Mouse (Mus musculus): ENCODE measurements at regions not wholly inside any gene's neighbourhood (a gene's known extent, or its start where the extent isn't known, plus 50 kb on each side); places are given as distances from the start of the nearest gene placed in this dataset.

DNA sequence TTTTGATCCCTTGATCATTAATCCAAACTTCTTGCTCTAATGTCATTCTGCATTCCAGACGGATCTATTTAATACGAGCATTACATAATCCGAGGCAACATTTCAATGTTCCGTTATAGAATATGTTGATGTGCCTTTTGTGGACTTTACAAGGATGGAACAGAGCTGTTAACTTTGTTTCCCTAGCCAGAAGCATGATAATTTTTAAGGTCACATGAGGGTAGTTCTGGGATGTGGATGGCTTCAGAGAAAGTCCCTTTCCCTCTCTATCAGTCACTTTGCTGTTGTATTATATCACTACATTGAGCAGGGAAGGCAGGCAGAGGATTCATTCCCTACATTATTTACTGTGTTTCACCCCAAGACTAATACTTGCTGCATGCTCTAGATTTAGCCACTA, 124.1 kb upstream of the Igbp1b start:
- ATAC-seq (ENCODE audit: low FRiP score, low read depth) = no peak
- no peak for TF ChIP-seq POLR2A (IDR thresholded peaks at IDR 0.05; ENCODE audit: borderline replicate concordance, extremely low read depth, insufficient read depth, insufficient read length)
- Histone ChIP-seq H3K4me2 (replicated peaks; ENCODE audit: low read depth, low read length, severe bottlenecking) (no peak overlapping the region), H3K4me1 (ENCODE audit: control insufficient read depth, insufficient read depth, low read length) (no peaks in the 10 kb centered on the region), H3K36me3 (ENCODE audit: control insufficient read depth, insufficient read depth, low read length) (no peaks in the 10 kb centered on the region), H3K9ac (ENCODE audit: low read depth, low read length, severe bottlenecking) (no peak overlapping the region), H3K4me3 (replicated peaks; ENCODE audit: low read length) (no peak overlapping the region), H3K27ac (replicated peaks; ENCODE audit: low read depth, low read length) (no peak overlapping the region), H3K9me3 (ENCODE audit: control insufficient read depth, low read length) (no peaks in the 10 kb centered on the region), H3K27me3 (ENCODE audit: control insufficient read depth, insufficient read depth, low read length) (no peaks in the 10 kb centered on the region)
- DNase-seq (ENCODE audit: low spot score) = no peak
- 71% methylated on average over 4 of the region's 4 CpGs for WGBS

DNA sequence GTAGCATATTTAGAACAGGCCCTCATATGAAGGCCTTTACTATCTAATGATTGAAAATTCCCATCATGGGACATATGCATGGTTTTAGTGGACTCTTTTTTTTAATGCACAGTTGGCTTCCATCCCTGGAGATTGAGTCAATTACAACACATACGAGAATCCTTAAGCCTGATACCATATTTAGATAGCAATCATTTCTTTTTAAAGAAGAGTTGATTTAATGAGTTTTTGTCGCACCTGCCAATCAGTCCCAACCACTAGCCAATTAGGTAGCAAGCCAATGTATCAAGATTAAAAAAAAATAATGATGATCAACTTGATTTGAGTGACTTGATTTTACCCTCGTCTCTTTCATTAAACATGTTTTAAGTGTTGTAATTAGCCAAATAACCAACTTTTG, 103.6 kb upstream of the Igbp1b start:
- no peak overlapping the region for H3K4me3 ChIP-seq (replicated peaks; ENCODE audit: low read length)
- no peaks in the 10 kb centered on the region for H3K36me3 ChIP-seq (ENCODE audit: control insufficient read depth, insufficient read depth, low read length)
- no peak for ATAC-seq (ENCODE audit: low FRiP score, low read depth)
- no peak for DNase-seq (ENCODE audit: low spot score)
- WGBS = 80% methylated on average over 3 of the region's 3 CpGs
- no peaks in the 10 kb centered on the region for H3K4me1 ChIP-seq (ENCODE audit: control insufficient read depth, insufficient read depth, low read length)
- no peak overlapping the region for H3K4me2 ChIP-seq (replicated peaks; ENCODE audit: low read depth, low read length, severe bottlenecking)
- H3K9me3 ChIP-seq (ENCODE audit: control insufficient read depth, low read length) = no peaks in the 10 kb centered on the region
- no peak overlapping the region for H3K27ac ChIP-seq (replicated peaks; ENCODE audit: low read depth, low read length)
- TF ChIP-seq POLR2A (IDR thresholded peaks at IDR 0.05; ENCODE audit: borderline replicate concordance, extremely low read depth, insufficient read depth, insufficient read length) = no peak
- no peaks in the 10 kb centered on the region for H3K27me3 ChIP-seq (ENCODE audit: control insufficient read depth, insufficient read depth, low read length)
- H3K9ac ChIP-seq (ENCODE audit: low read depth, low read length, severe bottlenecking) = no peak overlapping the region

DNA sequence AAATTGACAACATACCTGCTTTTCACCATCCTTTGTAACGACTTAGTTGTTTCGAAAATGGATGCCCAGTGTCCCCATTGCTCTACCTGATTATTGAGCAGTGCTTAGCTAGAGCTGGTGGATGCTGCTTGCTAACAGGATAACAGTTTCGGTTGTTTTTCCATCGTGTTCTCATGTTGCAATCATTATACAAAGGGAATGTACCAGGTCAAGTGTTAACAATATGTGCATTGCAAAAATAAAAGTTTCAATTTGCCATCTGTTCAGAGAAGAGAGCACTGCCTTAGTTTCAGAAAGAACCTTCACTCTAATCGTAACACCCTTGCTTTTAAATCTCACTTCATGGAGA, 96.6 kb upstream of the Igbp1b start:
- ATAC-seq (ENCODE audit: low FRiP score, low read depth) (no peak), DNase-seq (ENCODE audit: low spot score) (no peak)
- Histone ChIP-seq H3K9me3 (ENCODE audit: control insufficient read depth, low read length) (no peaks in the 10 kb centered on the region), H3K27me3 (ENCODE audit: control insufficient read depth, insufficient read depth, low read length) (no peaks in the 10 kb centered on the region), H3K4me1 (ENCODE audit: control insufficient read depth, insufficient read depth, low read length) (no peaks in the 10 kb centered on the region), H3K9ac (ENCODE audit: low read depth, low read length, severe bottlenecking) (no peak overlapping the region), H3K36me3 (ENCODE audit: control insufficient read depth, insufficient read depth, low read length) (no peaks in the 10 kb centered on the region), H3K4me2 (replicated peaks; ENCODE audit: low read depth, low read length, severe bottlenecking) (no peak overlapping the region), H3K4me3 (replicated peaks; ENCODE audit: low read length) (no peak overlapping the region), H3K27ac (replicated peaks; ENCODE audit: low read depth, low read length) (no peak overlapping the region)
- TF ChIP-seq POLR2A (IDR thresholded peaks at IDR 0.05; ENCODE audit: borderline replicate concordance, extremely low read depth, insufficient read depth, insufficient read length) = no peak
- 67% methylated on average over 5 of the region's 5 CpGs for WGBS

DNA sequence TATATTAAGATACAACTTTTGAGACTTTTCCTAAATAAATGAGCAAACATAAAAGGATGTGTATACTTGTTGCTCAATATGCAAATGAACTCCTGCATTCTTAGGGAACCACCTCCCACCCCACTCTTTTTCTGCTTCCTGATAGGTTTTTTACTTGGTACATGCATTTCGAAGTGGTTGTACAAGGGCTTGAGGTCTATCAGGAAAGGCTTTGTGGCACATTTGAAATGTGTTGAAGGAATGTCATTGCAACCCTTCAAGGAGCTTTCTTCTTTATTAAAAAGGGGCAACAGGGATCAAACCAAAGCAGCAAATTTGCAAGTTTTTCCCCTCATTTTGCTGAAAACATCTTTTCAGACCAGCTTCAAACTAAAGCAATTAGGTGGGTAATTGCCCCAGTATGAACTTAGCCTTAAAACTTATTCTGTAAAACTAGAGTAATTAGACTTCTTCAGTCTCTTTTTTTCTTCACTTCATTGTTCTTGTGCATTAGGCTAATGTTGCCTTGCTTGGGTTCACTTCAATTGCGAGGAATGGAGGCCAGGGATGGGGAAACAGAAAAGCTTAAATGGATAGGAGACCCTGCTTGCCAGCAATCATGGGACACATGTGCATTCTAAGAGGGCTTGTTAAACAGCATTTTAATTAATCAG, 96.1 kb upstream of the Igbp1b start:
- ATAC-seq (ENCODE audit: low FRiP score, low read depth) = no peak
- no peak overlapping the region for H3K4me3 ChIP-seq (replicated peaks; ENCODE audit: low read length)
- H3K4me2 ChIP-seq (replicated peaks; ENCODE audit: low read depth, low read length, severe bottlenecking) = no peak overlapping the region
- no peak overlapping the region for H3K9ac ChIP-seq (ENCODE audit: low read depth, low read length, severe bottlenecking)
- DNase-seq (ENCODE audit: low spot score) = no peak
- H3K27me3 ChIP-seq (ENCODE audit: control insufficient read depth, insufficient read depth, low read length) = no peaks in the 10 kb centered on the region
- TF ChIP-seq POLR2A (IDR thresholded peaks at IDR 0.05; ENCODE audit: borderline replicate concordance, extremely low read depth, insufficient read depth, insufficient read length) = no peak
- no peaks in the 10 kb centered on the region for H3K9me3 ChIP-seq (ENCODE audit: control insufficient read depth, low read length)
- WGBS = 70% methylated on average over 2 of the region's 2 CpGs
- no peak overlapping the region for H3K27ac ChIP-seq (replicated peaks; ENCODE audit: low read depth, low read length)
- H3K4me1 ChIP-seq (ENCODE audit: control insufficient read depth, insufficient read depth, low read length) = no peaks in the 10 kb centered on the region
- H3K36me3 ChIP-seq (ENCODE audit: control insufficient read depth, insufficient read depth, low read length) = no peaks in the 10 kb centered on the region

DNA sequence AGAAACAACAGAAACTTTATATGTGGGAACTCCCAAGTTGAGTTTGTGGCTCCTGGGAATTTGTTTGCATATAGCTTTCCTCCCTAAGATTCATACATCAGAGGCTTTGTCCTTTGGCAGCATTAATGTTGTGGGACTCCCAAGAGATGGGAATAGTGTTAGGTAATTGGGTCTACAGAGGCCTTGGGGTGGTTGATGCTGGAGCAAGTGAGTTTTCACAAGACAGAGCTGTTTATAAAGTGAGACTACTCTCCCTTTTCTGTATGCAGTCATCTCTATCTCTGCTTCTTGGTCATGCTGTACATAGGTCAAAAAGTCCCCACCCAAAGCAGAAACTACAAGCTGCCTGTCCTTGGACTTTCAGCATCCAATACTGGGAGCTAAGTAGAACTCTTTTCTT, 59.4 kb upstream of the Igbp1b start:
- H3K9me3 ChIP-seq (ENCODE audit: control insufficient read depth, low read length) = no peaks in the 10 kb centered on the region
- H3K27ac ChIP-seq (replicated peaks; ENCODE audit: low read depth, low read length) = no peak overlapping the region
- H3K4me3 ChIP-seq (replicated peaks; ENCODE audit: low read length) = no peak overlapping the region
- no peaks in the 10 kb centered on the region for H3K36me3 ChIP-seq (ENCODE audit: control insufficient read depth, insufficient read depth, low read length)
- ATAC-seq (ENCODE audit: low FRiP score, low read depth) (no peak), DNase-seq (ENCODE audit: low spot score) (no peak)
- no peak overlapping the region for H3K9ac ChIP-seq (ENCODE audit: low read depth, low read length, severe bottlenecking)
- H3K4me1 ChIP-seq (ENCODE audit: control insufficient read depth, insufficient read depth, low read length) = no peaks in the 10 kb centered on the region
- H3K27me3 ChIP-seq (ENCODE audit: control insufficient read depth, insufficient read depth, low read length) = no peaks in the 10 kb centered on the region
- no peak for TF ChIP-seq POLR2A (IDR thresholded peaks at IDR 0.05; ENCODE audit: borderline replicate concordance, extremely low read depth, insufficient read depth, insufficient read length)
- H3K4me2 ChIP-seq (replicated peaks; ENCODE audit: low read depth, low read length, severe bottlenecking) = no peak overlapping the region
